Mouse (Mus musculus) lung, embryonic 16.5 days (tissue): Measurements from ENCODE around the gene Rnaseh2c. TPM values are rescaled to one million over a fixed set of nuclear protein-coding genes. Genes with fewer than 3 reads are reported as not detected.
A peak's percentile ranks its signal among the peaks of the same experiment; 100 is the strongest.

Source experiments
- ATAC-seq: fragments of 200-750 bp; cut with Nextera tagmentation; 2 replicates; pipeline ENCODE4 v1.8.0; 2017; ENCODE audit warnings: low read depth, mild to moderate bottlenecking, moderate library complexity
- H3K27ac ChIP-seq: fragments of 300-500 bp; sonication (generic); 2 replicates; pipeline ENCODE4 v1.5.1; 2014; ENCODE audit warnings: mild to moderate bottlenecking, control low read depth, low read length
- H3K27me3 ChIP-seq: fragments of 300-500 bp; sonication (generic); 2 replicates; pipeline ENCODE4 v1.6.1; 2014; ENCODE audit warnings: low read depth, low read length, mixed read lengths; ENCODE audit not compliant: control insufficient read depth, insufficient read depth
- H3K36me3 ChIP-seq: fragments of 300-500 bp; sonication (generic); 2 replicates; pipeline ENCODE4 v1.6.1; 2014; ENCODE audit warnings: low read length; ENCODE audit not compliant: control insufficient read depth, insufficient read depth
- H3K4me1 ChIP-seq: fragments of 300-500 bp; sonication (generic); replicated peaks from 2 replicates; pipeline ENCODE4 v1.6.1; 2014; ENCODE audit warnings: low read length, mixed read lengths; ENCODE audit not compliant: control insufficient read depth, insufficient read depth
- H3K4me2 ChIP-seq: fragments of 300-500 bp; sonication (generic); 2 replicates; pipeline ENCODE4 v1.6.1; 2014; ENCODE audit warnings: low read depth, low read length, control low read depth
- H3K4me3 ChIP-seq: fragments of 300-500 bp; sonication (generic); 2 replicates; pipeline ENCODE4 v1.5.1; 2014; ENCODE audit warnings: mild to moderate bottlenecking, low read length, control low read depth
- H3K9ac ChIP-seq: fragments of 300-500 bp; sonication (generic); 2 replicates; pipeline ENCODE4 v1.6.1; 2014; ENCODE audit warnings: low read length, control low read depth
- H3K9me3 ChIP-seq: fragments of 300-500 bp; sonication (generic); 2 replicates; pipeline ENCODE4 v1.6.1; 2016; ENCODE audit warnings: low read length; ENCODE audit not compliant: control insufficient read depth
- WGBS: fragments of 180-500 bp; shearing (Covaris S2); extraction: QIAGEN DNeasy Blood & Tissue Kit; methylation state at CpG from one replicate; pipeline ENCODE4 v1.1.7; 2014; 5-methylcytosine and 5-hydroxymethylcytosine counted together
- polyA plus RNA-seq: library from polyadenylated mRNA; unstranded; fragments of >200 nt; fragmentation: Nextera tagmentation; extraction: Ambion mirVana; gene quantifications from 2 replicates; pipeline ENCODE4 v1.2.1, GENCODE M21; 2015

Rnaseh2c gene
- polyA plus RNA-seq, 1 experiment from 2014 or later = 159 TPM

GRCm38 (mm10) chr19:5612762-5613411, 11.2 kb downstream of the Rnaseh2c start:
- H3K27ac ChIP-seq = no peak overlapping the region
- H3K4me1 ChIP-seq = peaks cover 22% of the 10 kb centered on the region
- H3K9me3 ChIP-seq = no peaks in the 10 kb centered on the region
- no peaks in the 10 kb centered on the region for H3K27me3 ChIP-seq
- H3K36me3 ChIP-seq = 0 out of 2 replicates have a peak, but pooled peaks cover 2% of the 10 kb centered on the region
- WGBS = 56% methylated on average over 3 of the region's 3 CpGs
- no peak for ATAC-seq
- no peak overlapping the region for H3K9ac ChIP-seq
- H3K4me2 ChIP-seq = no peak overlapping the region
- no peak overlapping the region for H3K4me3 ChIP-seq

- WGBS = 38% methylated on average over 2 of the region's 2 CpGs
- Histone ChIP-seq H3K9me3 (no peaks in the 10 kb centered on the region), H3K4me1 (peaks cover 15% of the 10 kb centered on the region), H3K4me2 (no peak overlapping the region), H3K27me3 (no peaks in the 10 kb centered on the region), H3K9ac (no peak overlapping the region), H3K36me3 (no peaks in the 10 kb centered on the region), H3K4me3 (no peak overlapping the region), H3K27ac (peak overlapping the region; percentile 22; the same call in 1 of the 2 replicates)
- peak; percentile 60 for ATAC-seq
Measured at GRCm38 (mm10) chr19:5614953-5615352, 13.3 kb downstream of the Rnaseh2c start.

- Histone ChIP-seq H3K9ac (no peak overlapping the region), H3K27ac (no peak overlapping the region), H3K36me3 (no peaks in the 10 kb centered on the region), H3K9me3 (no peaks in the 10 kb centered on the region), H3K4me2 (no peak overlapping the region), H3K27me3 (no peaks in the 10 kb centered on the region), H3K4me3 (no peak overlapping the region), H3K4me1 (peaks cover 6% of the 10 kb centered on the region)
- 77% methylated on average over 4 of the region's 4 CpGs for WGBS
- no peak for ATAC-seq
Measured at GRCm38 (mm10) chr19:5620007-5620406, 18.3 kb downstream of the Rnaseh2c start.

GRCm38 (mm10) chr19:5621884-5622283, 20.2 kb downstream of the Rnaseh2c start:
- Histone ChIP-seq H3K27me3 (no peaks in the 10 kb centered on the region), H3K27ac (no peak overlapping the region), H3K4me3 (no peak overlapping the region), H3K9me3 (no peaks in the 10 kb centered on the region), H3K4me2 (no peak overlapping the region), H3K4me1 (no peaks in the 10 kb centered on the region), H3K9ac (no peak overlapping the region), H3K36me3 (no peaks in the 10 kb centered on the region)
- ATAC-seq = no peak
- WGBS = 66% methylated on average over 5 of the region's 5 CpGs

GRCm38 (mm10) chr19:5625311-5625710, 23.6 kb downstream of the Rnaseh2c start:
- no peak overlapping the region for H3K4me2 ChIP-seq
- H3K36me3 ChIP-seq = no peaks in the 10 kb centered on the region
- no peak for ATAC-seq
- 86% methylated on average over 8 of the region's 8 CpGs for WGBS
- H3K4me3 ChIP-seq = no peak overlapping the region
- no peaks in the 10 kb centered on the region for H3K27me3 ChIP-seq
- no peaks in the 10 kb centered on the region for H3K4me1 ChIP-seq
- no peak overlapping the region for H3K27ac ChIP-seq
- no peaks in the 10 kb centered on the region for H3K9me3 ChIP-seq
- H3K9ac ChIP-seq = no peak overlapping the region

GRCm38 (mm10) chr19:5629907-5630306, 28.2 kb downstream of the Rnaseh2c start:
- no peak overlapping the region for H3K9ac ChIP-seq
- no peak overlapping the region for H3K27ac ChIP-seq
- no peak overlapping the region for H3K4me3 ChIP-seq
- no peaks in the 10 kb centered on the region for H3K4me1 ChIP-seq
- ATAC-seq = no peak
- H3K36me3 ChIP-seq = no peaks in the 10 kb centered on the region
- H3K4me2 ChIP-seq = no peak overlapping the region
- no peaks in the 10 kb centered on the region for H3K9me3 ChIP-seq
- H3K27me3 ChIP-seq = no peaks in the 10 kb centered on the region

GRCm38 (mm10) chr19:5632120-5632519, 30.4 kb downstream of the Rnaseh2c start:
- WGBS = 75% methylated on average over 9 of the region's 9 CpGs
- Histone ChIP-seq H3K27me3 (no peaks in the 10 kb centered on the region), H3K4me1 (peaks cover 6% of the 10 kb centered on the region), H3K36me3 (no peaks in the 10 kb centered on the region), H3K9ac (no peak overlapping the region), H3K9me3 (no peaks in the 10 kb centered on the region), H3K4me2 (no peak overlapping the region), H3K4me3 (no peak overlapping the region), H3K27ac (no peak overlapping the region)
- ATAC-seq = no peak

GRCm38 (mm10) chr19:5636036-5636570, 34.4 kb downstream of the Rnaseh2c start:
- Histone ChIP-seq H3K4me3 (no peak overlapping the region), H3K27me3 (no peaks in the 10 kb centered on the region), H3K4me2 (0 out of 2 replicates have a peak overlapping the region, but pooled peaks have one; percentile 91), H3K9ac (no peak overlapping the region), H3K4me1 (peaks cover 16% of the 10 kb centered on the region), H3K9me3 (no peaks in the 10 kb centered on the region), H3K27ac (no peak overlapping the region), H3K36me3 (peaks cover 18% of the 10 kb centered on the region)
- no peak for ATAC-seq
- 66% methylated on average over 7 of the region's 7 CpGs for WGBS

GRCm38 (mm10) chr19:5636571-5637041, 34.9 kb downstream of the Rnaseh2c start:
- Histone ChIP-seq H3K9ac (peak overlapping the region; percentile 96), H3K4me3 (peak overlapping the region; percentile 84), H3K4me2 (peak overlapping the region; percentile 91), H3K36me3 (peaks cover 23% of the 10 kb centered on the region), H3K27me3 (no peaks in the 10 kb centered on the region), H3K9me3 (no peaks in the 10 kb centered on the region), H3K27ac (peak overlapping the region; percentile 94), H3K4me1 (peaks cover 16% of the 10 kb centered on the region)
- 39% methylated on average over 12 of the region's 12 CpGs for WGBS
- ATAC-seq = peak; percentile 14
